Mouse (Mus musculus) cerebellum, postnatal 25 days (tissue): Measurements from ENCODE around the gene Olfr1258.
"Not testable (repeated sequence)": the region's sequence is repeated elsewhere in the genome, so short reads cannot be mapped to it uniquely, and the experiment has no call there.

Source experiments
- DNase-seq, 2 experiments: peaks; one replicate each; pipeline ENCODE4 v3.0.0; 2021; ENCODE audit warnings: mixed read lengths in 2 of 2

Gene Olfr1258

DNA sequence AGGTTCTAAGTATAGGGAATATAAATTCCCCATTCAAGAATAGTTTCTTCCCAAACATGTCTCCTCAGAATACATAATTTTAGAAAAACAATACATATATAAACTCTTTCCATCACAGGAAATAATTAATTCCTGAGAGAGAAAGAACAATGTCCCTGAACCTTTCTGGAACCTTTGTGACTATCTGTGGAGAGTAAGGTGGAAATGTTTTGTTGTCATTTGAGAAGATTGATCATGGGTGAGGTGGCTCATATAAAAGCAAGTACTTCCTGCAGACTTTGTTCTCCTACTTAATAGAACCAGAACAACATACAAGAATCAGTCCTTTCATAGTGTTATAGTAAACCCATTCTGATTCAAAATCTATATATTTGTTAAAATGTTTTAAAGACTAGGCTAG is at the start of gene Olfr1258:
Gene Olfr1258, plus strand, starts transcription at position 301 of the 400 bp plus-strand sequence.
- DNase-seq, result no peak

GRCm38 (mm10) chr2:89878137-89878536 is 49.0 kb upstream of the Olfr1258 start, which contains the start of gene Olfr1257:
Olfr1257 (plus strand) TSS chr2:89878437.
- DNase-seq, result no peak

DNA sequence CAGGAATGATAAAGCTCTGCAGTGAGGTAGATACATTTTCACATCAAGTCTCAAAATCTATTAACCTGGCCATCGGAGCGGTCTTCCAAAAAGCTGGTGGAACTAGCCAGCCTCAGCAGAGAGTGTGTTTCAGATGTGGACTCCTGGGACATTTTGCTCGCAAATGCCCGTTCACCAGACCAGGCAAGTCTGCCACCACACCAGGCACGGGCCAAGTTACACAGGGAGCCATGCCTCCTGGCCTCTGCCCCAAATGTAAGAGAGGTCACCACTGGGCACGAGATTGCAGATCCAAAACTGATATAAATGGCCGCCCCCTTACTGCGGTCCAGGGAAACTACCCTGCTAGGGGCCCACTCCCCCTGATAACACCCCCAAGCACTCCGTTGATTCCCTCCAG is 14.5 kb upstream of the Olfr1258 start:
- not testable (repeated sequence) for DNase-seq

- no peak for DNase-seq
Measured at GRCm38 (mm10) chr2:89948564-89948963, 21.5 kb downstream of the Olfr1258 start, which contains the start of gene Olfr1259. Olfr1259 (minus strand) TSS chr2:89948664.

GRCm38 (mm10) chr2:89974184-89974583 is 47.1 kb downstream of the Olfr1258 start, which contains the start of gene Olfr1260:
Olfr1260 (plus strand) TSS chr2:89974340.
- DNase-seq, result no peak

GRCm38 (mm10) chr2:89977709-89978108 is 50.6 kb downstream of the Olfr1258 start:
- no peak for DNase-seq
